Mouse (Mus musculus) midbrain, postnatal 0 days (tissue): Measurements from ENCODE around the gene Rplp0. TPM values are rescaled to one million over a fixed set of nuclear protein-coding genes. Genes with fewer than 3 reads are reported as not detected.
A peak's percentile ranks its signal among the peaks of the same experiment; 100 is the strongest.

ENCODE experiments used
- ATAC-seq: fragments of 200-750 bp; cut with Nextera tagmentation; 2 replicates; pipeline ENCODE4 v1.8.0; 2017; ENCODE audit warnings: moderate number of reproducible peaks, mild to moderate bottlenecking, moderate TSS enrichment, moderate library complexity; ENCODE audit not compliant: low FRiP score
- DNase-seq: peaks from one replicate; pipeline ENCODE4 v3.0.0-alpha.2; 2015; ENCODE audit warnings: low spot score
- H3K27ac ChIP-seq: fragments of 300-500 bp; sonication (generic); 2 replicates; pipeline ENCODE4 v1.5.1; 2014; ENCODE audit warnings: low read depth, mild to moderate bottlenecking, low read length, mixed read lengths
- H3K27me3 ChIP-seq: fragments of 300-500 bp; sonication (generic); 2 replicates; pipeline ENCODE4 v1.6.1; 2014; ENCODE audit warnings: low read length, control low read depth, mixed read lengths; ENCODE audit not compliant: insufficient read depth
- H3K36me3 ChIP-seq: fragments of 300-500 bp; sonication (generic); 2 replicates; pipeline ENCODE4 v1.6.1; 2014; ENCODE audit warnings: low read length, control low read depth, mixed read lengths; ENCODE audit not compliant: insufficient read depth
- H3K4me1 ChIP-seq: fragments of 300-500 bp; sonication (generic); 2 replicates; pipeline ENCODE4 v1.6.1; 2014; ENCODE audit warnings: mild to moderate bottlenecking, control low read depth, antibody characterized with exemption, low read length, mixed read lengths; ENCODE audit not compliant: insufficient read depth
- H3K4me2 ChIP-seq: fragments of 300-500 bp; sonication (generic); 2 replicates; pipeline ENCODE4 v1.6.1; 2014; ENCODE audit warnings: low read depth, mild to moderate bottlenecking, low read length, mixed read lengths; ENCODE audit not compliant: poor library complexity, severe bottlenecking
- H3K4me3 ChIP-seq: fragments of 300-500 bp; sonication (generic); 2 replicates; pipeline ENCODE4 v1.5.1; 2014; ENCODE audit warnings: low read depth, mild to moderate bottlenecking, low read length, moderate library complexity
- H3K9ac ChIP-seq: fragments of 300-500 bp; sonication (generic); replicated peaks from 2 replicates; pipeline ENCODE4 v1.6.1; 2014; ENCODE audit warnings: mild to moderate bottlenecking, low read length, moderate library complexity, mixed read lengths; ENCODE audit not compliant: poor library complexity, severe bottlenecking
- H3K9me3 ChIP-seq: fragments of 300-500 bp; sonication (generic); 2 replicates; pipeline ENCODE4 v1.6.1; 2016; ENCODE audit warnings: low read length, control low read depth
- CTCF ChIP-seq: IDR thresholded peaks from 2 replicates; pipeline ENCODE4 v1.5.1; 2016; ENCODE audit warnings: antibody characterized with exemption, mild to moderate bottlenecking
- WGBS: fragments of 180-500 bp; shearing (Covaris S2); extraction: QIAGEN DNeasy Blood & Tissue Kit; methylation state at CpG from one replicate; pipeline ENCODE4 v1.1.7; 2014; 5-methylcytosine and 5-hydroxymethylcytosine counted together
- polyA plus RNA-seq: library from polyadenylated mRNA; unstranded; fragments of >200 nt; fragmentation: Nextera tagmentation; extraction: Ambion mirVana; gene quantifications from 2 replicates; pipeline ENCODE4 v1.2.1, GENCODE M21; 2015
- total RNA-seq: library from RNA; depleted of rRNA; stranded (reverse); fragments of >200 nt; gene quantifications from 2 replicates; pipeline ENCODE4 v1.2.3, GENCODE M21; 2014; rRNA removed

The Rplp0 gene
- total RNA-seq (1,612 and 1,828 TPM in 2 replicates), polyA plus RNA-seq (779 and 814 TPM in 2 replicates)

- Histone ChIP-seq H3K4me2 (peak within 1 kb of the TSS; percentile 66), H3K4me1 (peaks cover 4% of the 10 kb centered on the region; the same call in 1 of the 2 replicates), H3K4me3 (peak within 1 kb of the TSS; percentile 80), H3K27me3 (no peaks in the 10 kb centered on the region), H3K9ac (peak within 1 kb of the TSS; percentile 88), H3K27ac (peak within 1 kb of the TSS; percentile 87), H3K36me3 (peaks cover 17% of the 10 kb centered on the region), H3K9me3 (no peaks in the 10 kb centered on the region)
- ATAC-seq, result peak; percentile 98
- peak; percentile 100 for TF ChIP-seq CTCF
- under 1% methylated on average over 73 of the region's 78 CpGs for WGBS
- DNase-seq, result peak; percentile 99
Measured at GRCm38 (mm10) chr5:115559237-115560101, at the start of gene Rplp0. Gene Rplp0 (plus strand): TSS chr5:115559467.

- H3K9ac ChIP-seq, result peak overlapping the region; percentile 19; the same call in 1 of the 2 replicates
- H3K4me3 ChIP-seq, result no peak overlapping the region
- peak; percentile 43 for DNase-seq
- 58% methylated on average over 15 of the region's 15 CpGs for WGBS
- no peak for TF ChIP-seq CTCF
- no peak for ATAC-seq
- H3K36me3 ChIP-seq, result no peaks in the 10 kb centered on the region
- peak overlapping the region; percentile 43; the same call in 1 of the 2 replicates for H3K27ac ChIP-seq
- no peaks in the 10 kb centered on the region for H3K9me3 ChIP-seq
- H3K4me1 ChIP-seq, result peaks cover 20% of the 10 kb centered on the region
- H3K27me3 ChIP-seq, result no peaks in the 10 kb centered on the region
- H3K4me2 ChIP-seq, result peak overlapping the region; percentile 96
Measured at GRCm38 (mm10) chr5:115509790-115510689, 49.2 kb upstream of the Rplp0 start.

GRCm38 (mm10) chr5:115512375-115512774 is 46.9 kb upstream of the Rplp0 start:
- 91% methylated on average over 7 of the region's 7 CpGs for WGBS

GRCm38 (mm10) chr5:115513246-115513645 is 46.0 kb upstream of the Rplp0 start:
- 97% methylated on average over 14 of the region's 14 CpGs for WGBS
- Histone ChIP-seq H3K27me3 (no peaks in the 10 kb centered on the region), H3K4me3 (no peak overlapping the region), H3K9ac (no peak overlapping the region), H3K4me2 (no peak overlapping the region), H3K27ac (no peak overlapping the region), H3K9me3 (no peaks in the 10 kb centered on the region), H3K36me3 (no peaks in the 10 kb centered on the region), H3K4me1 (peaks cover 8% of the 10 kb centered on the region)
- DNase-seq (no peak), ATAC-seq (no peak)
- TF ChIP-seq CTCF, result no peak

More at GRCm38 (mm10) chr5:115512375-115512774, 46.9 kb upstream of the Rplp0 start:
- H3K27ac ChIP-seq, result no peak overlapping the region
- no peak overlapping the region for H3K4me2 ChIP-seq
- no peaks in the 10 kb centered on the region for H3K27me3 ChIP-seq
- no peak for TF ChIP-seq CTCF
- ATAC-seq, result no peak
- no peaks in the 10 kb centered on the region for H3K9me3 ChIP-seq
- no peak overlapping the region for H3K9ac ChIP-seq
- DNase-seq, result no peak
- no peaks in the 10 kb centered on the region for H3K36me3 ChIP-seq
- H3K4me1 ChIP-seq, result peaks cover 16% of the 10 kb centered on the region
- no peak overlapping the region for H3K4me3 ChIP-seq

- H3K36me3 ChIP-seq, result no peaks in the 10 kb centered on the region
- H3K27me3 ChIP-seq, result no peaks in the 10 kb centered on the region
- WGBS, result 95% methylated on average over 16 of the region's 16 CpGs
- no peak for TF ChIP-seq CTCF
- H3K9ac ChIP-seq, result no peak overlapping the region
- H3K9me3 ChIP-seq, result no peaks in the 10 kb centered on the region
- DNase-seq (no peak), ATAC-seq (no peak)
- H3K4me1 ChIP-seq, result peaks cover 3% of the 10 kb centered on the region
- H3K4me2 ChIP-seq, result no peak overlapping the region
- H3K27ac ChIP-seq, result no peak overlapping the region
- no peak overlapping the region for H3K4me3 ChIP-seq
Measured at GRCm38 (mm10) chr5:115513721-115514120, 45.5 kb upstream of the Rplp0 start.
